Mouse (Mus musculus) adrenal gland, adult (tissue): ENCODE measurements around the gene Ttll4.

Experiments used
- DNase-seq, 2 experiments: peaks; one replicate each; pipeline ENCODE4 v3.0.0; 2022 to 2023; ENCODE audit warnings: low spot score in 1 of 2; ENCODE audit not compliant: inconsistent age in 2 of 2

The Ttll4 gene

GRCm38 (mm10) chr1:74750683-74751082, 89.1 kb downstream of the Ttll4 start:
- peak in 1 of 2 experiments; percentile 28 for DNase-seq

DNA sequence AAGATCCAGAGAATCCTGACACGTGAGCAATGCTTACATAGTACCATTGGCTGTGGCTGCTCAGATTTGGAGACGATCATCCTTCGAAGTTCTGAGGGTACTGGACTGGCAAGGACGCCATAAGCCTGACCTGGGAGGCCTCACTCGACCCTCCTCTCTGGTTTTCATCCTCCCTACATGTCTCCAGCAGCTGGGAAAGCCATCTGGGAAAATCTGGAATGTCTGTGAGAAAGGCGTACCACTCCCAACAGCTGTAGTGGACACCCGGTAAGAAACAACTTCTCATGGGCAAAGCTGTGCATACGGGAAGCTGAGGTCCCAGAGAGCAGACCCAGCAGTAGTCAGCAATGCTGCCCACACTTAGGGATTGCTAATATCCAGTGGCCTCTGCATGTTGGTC, 90.6 kb downstream of the Ttll4 start:
- no peak for DNase-seq

DNA sequence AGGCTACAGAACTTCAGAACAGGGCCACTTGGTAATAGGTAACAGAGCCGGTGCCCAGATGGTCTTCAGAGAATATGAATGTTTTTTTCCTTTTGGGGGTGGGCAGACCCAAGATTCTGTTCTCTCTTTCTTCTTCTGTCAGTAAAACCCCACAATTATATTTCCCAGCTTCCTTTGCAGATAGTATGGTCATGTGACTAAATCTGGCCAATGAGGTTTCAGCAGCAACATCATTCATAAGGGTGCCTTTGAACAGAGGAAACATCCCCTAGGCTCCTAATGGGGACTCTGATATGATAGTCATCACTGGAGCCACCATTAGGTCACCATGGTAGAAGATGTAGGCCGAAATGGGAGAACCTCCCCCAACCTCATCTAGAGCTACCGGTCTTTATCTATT, 91.3 kb downstream of the Ttll4 start:
- DNase-seq = no peak
